Mouse (Mus musculus): ENCODE results near the gene Gm33543.

Gm33543 gene

DNA sequence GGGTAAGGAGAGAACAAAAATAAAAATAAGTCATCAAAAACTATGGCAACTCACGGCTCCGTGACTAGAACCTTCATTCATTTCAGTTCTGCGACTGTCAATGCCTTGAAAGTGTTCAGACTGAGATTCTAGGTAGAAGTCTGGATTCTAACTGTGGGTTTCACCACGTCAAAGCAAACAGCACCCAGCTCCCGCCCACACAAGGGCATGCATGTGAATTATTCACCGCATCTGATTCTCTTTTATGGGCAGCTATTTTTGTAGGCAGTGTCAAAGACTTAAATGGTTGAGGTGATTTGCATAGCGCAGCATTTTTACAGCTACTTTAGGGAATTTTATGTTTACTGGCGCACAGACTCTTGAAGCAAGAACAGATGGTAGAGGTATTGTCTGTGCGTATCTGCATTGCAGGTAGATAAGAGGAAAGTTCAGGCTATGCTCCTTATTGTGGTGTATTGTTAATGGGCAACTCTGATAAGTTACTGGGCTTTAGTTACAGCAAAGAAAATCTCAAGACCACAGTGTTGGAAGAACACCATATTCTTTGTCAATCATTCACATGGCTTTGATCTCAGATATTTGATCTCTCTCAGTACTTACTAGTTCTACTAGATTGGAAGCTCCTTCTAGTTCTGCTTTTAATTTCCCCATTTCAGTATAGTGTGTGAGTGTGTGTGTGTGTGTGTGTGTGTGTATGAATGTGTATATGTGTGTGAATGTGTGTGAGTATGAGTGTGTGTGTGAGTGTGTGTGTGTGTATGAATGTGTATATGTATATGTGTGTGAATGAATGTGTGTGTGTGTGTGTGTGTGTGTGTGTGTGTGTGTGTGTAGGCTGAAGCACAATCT is at the start of gene Gm33543:
Gene Gm33543 (minus strand): TSS at position 142 of the 849 bp plus-strand sequence.
- in situ Hi-C loops (cut with MboI, MseI): no loop called here

DNA sequence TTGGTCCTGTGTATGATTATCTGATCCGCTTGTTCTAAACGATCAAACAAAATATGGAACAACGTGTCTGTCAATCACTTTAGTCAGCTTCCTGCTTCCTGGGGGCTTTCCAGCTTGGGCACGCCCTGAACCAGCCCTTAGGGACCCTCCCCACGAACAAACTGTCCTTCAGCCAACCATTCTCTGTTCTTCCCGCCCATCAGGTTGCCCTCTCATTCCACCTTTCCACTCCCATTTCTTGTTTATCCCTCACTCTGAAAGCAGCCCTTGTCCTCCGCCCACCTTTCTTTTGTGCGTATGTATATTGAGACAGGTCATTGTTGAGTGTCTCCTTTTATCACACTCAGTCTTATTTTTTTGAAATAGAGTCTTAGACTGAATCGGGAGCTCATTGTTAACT is 49.4 kb upstream of the Gm33543 start:
- in situ Hi-C loops (cut with MboI, MseI): loop anchor here in 1 of 2 experiments (5.0 kb wide), 1 partner anchor 190 kb away; no protein-coding TSS in a partner anchor

DNA sequence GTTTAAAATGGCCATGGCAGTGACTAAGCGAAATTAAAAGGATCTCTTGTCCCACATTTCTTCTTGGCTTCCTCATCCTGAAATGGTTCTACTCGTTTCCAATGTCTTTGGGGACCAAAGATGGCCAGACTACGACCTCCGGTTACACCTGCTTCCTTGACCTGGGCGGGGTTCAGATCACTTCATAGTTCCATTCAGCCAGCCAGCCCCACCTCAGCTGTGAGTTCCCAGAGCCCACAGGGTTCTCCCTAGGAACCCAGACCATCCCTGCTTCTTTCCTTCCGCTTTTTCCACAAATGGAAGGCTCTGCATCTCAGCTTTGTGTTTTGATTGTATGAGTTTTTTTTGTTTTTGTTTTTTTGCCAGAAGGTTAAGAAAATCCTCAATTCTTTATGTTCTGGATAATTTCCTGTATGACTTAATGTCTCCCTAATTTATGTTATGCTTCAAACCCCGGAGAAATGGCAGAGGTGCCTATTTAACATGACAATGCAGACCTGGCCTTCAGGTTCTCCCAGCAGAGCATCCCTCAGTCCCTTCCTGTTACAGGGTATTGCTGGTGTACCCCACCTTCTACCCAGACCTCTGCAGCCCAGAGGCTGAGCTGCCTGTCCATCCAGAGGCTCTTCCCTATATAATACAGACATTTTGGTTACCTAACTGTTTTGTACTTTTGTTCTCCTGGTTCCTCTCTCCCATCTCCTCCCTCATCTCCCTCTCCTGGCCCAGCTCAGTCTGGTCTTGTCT is 48.7 kb upstream of the Gm33543 start:
- in situ Hi-C loops (cut with MboI, MseI): loop anchor here in 1 of 2 experiments (5.0 kb wide), 1 partner anchor 191 kb away; no protein-coding TSS in a partner anchor

DNA sequence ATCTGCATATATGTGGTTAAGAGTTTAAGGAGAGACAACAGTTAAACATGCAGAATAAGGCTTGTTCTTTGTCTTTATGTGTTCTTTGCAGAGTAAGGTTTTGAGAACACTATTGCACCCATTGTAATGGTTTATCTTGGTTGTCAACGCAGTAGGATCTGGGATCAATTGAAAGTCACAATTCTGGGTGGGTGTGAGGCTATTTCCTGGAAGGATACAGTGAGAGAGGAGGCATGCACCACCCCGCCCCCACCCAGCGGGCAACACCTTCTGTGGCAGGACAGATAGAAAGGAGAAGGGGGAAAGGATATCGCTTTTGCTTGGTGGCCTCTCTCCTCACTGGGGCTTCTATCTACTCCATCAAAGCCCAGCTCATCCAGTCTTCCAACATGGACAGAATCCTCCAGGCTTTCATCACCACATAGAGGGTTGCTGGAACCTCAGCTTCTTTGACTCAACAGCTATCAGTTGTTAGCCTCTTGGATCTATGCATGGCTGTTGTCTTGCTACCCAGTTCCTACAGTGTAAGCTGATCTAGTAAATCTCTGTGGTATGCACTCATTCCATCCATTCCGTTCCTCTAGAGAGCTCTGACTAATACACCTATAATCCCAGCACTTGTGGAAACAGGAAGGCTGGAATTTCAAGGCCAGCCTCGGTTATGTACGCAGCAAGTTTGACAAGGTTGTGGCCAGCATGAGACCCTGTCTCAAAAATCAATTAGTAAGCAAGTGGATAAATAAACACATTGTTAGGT is 41.2 kb upstream of the Gm33543 start:
- in situ Hi-C loops (cut with MboI, MseI): loop anchor here in 1 of 2 experiments (10.0 kb wide), 1 partner anchor 291 kb away; no protein-coding TSS in a partner anchor

DNA sequence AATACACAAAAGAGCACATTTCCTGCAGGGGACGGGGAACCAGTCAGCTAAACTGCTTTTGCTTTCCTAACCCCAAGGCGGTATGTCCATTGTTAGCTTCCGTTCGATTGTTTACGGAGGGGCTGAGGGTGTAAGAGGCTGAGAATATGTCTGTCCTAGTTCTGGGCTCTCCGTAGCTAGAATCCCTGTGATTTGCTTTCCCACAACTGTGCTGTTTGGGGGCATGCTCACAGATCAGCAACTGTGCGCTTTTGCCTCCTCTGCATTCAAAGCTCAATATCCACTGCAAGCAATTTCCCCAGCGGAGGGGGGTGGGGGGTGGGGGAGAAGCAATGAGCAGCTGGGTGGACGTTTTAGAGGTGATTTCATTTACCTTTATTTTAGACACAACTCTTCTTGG is 39.3 kb upstream of the Gm33543 start:
- in situ Hi-C loops (cut with MboI, MseI): loop anchor here in 1 of 2 experiments (10.0 kb wide), 1 partner anchor 293 kb away; no protein-coding TSS in a partner anchor

DNA sequence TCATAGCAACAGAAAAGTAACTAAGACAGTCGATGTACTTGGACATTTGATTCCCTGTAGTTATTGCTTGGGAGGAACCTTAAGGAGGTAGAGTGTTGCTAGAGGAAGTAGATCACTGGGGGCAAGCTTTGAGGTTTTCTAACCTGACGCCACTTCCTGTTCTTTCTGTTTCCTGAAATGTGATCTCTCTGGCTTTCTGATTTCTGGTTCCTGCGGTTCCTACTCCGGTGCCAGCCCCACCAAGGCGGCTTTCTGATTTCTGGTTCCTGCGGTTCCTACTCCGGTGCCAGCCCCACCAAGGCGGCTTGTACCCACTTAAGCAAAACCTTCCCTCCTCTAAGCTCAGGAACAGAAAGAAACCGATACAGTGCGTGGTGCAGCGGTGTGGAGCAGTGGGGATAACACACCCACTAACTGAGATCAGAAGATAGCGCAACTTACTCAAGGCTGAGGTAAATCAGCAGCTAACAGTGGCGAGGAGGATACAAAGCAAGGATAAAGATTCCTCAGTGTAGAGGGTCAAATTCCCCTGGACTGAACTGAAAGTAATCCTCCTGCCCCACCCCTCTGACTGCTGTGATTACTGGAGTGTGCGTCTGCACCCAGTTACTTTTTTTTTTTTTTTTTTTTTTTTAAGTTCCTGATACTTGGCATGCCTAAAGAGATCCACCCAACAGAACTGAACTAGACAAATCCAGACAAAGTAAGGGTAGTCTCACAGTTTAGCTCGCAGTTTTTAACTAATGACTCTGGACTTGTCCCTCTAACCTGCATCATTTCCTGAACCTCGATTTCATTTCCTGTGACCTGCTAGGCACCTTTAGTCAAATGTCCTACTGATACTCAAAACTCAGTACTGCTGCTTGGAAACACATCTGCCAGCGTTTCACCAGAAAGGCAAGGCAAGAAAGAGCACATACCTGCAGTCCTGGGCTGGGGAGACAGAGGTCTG is 37.5 kb upstream of the Gm33543 start:
- in situ Hi-C loops (cut with MboI, MseI): loop anchor here in 1 of 2 experiments (10.0 kb wide), 1 partner anchor 295 kb away; no protein-coding TSS in a partner anchor

DNA sequence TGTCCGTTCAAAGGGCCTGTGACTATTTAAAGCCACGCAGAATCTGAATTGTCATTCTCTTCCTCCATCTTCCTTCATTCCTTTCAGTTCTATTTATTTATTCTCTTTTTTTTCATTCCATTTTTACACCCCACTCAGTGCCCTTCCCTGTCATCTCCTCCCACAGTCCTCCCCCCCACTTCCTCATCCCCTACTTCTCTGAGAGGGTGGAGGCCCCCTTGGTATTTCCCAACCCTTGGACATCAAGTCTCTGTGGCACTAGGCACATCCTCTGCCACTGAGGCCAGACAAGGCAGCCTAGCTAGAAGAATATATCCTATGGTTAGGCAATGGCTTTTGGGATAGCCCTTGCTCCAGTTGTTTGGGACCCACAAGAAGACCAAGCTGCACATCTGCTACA is 28.1 kb upstream of the Gm33543 start:
- in situ Hi-C loops (cut with MboI, MseI): no loop called here

DNA sequence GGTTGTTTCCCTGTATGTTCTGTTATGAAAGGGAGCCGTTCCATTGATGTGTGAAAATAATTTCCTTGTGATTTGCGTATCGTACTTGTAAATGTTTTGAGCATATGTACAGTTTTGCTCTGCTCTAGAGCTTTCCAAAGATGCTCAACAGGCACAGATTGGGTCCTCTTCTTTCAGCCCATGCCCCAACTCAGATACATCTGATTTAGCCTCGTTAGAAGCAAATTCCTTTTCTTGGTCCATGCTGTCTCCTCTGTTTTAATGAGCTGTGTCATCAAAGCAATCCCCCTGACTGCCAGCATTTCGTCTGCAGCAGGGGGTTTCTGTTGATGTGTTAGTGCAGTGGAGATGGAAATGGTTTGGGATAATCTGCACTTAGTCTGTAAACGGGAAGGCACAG is 25.6 kb upstream of the Gm33543 start:
- in situ Hi-C loops (cut with MboI, MseI): no loop called here

DNA sequence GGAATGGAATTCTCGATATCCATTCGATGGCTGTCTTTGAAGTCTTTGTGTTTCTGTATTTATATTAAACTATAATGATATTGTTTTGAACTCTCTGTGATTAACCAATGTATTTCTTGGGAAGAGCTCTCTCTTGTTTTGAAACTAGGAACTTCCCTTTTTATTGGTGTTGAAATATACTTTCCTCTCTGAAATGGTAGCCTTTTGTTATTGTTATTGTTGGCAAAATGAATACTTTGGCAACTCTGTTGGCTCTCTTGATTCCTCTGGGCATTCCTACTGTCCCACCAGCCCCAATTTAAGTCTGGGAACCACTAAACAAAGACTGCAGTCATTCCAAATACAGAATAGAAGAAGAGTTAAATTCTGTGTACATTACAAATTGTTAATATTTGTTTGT is 24.9 kb upstream of the Gm33543 start:
- in situ Hi-C loops (cut with MboI, MseI): no loop called here

DNA sequence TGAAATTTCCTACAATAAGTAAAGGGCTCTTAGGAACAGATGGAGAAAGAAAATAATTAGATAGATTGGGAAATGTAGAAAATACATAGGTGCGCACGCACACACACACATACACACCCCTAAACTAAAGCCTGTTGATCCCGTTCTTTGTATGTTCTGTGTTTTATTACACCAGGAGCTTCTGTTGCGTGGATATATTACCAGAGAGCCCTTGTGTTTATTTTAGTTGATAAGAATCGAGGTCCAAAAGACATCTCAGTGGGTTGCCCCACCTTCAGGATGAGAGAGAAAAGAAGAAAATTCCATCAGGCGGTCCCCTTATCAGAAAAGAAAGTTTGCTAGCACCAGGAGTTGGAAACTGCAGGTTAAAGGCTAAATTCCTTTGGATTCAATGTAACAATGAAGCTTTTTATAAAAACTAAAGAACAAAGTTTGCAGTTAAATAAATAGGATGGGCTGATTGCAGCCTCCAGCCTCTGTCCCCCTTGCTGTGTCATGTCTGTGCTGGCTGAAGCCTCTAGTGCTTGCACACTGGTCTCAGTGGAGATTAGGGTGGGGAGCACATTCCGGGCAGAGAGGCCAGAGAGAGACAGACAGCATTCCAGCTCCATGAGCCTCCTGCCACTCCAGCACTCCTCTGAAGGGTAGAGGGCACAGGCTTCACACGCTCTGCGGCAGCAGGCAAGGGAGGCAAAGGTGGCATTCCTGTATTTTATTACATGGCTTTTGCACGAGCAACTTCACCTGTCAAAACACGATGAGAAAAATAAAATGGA is 21.8 kb upstream of the Gm33543 start:
- in situ Hi-C loops (cut with MboI, MseI): loop anchor here in 1 of 2 experiments (5.0 kb wide), 1 partner anchor 312 kb away; no protein-coding TSS in a partner anchor

DNA sequence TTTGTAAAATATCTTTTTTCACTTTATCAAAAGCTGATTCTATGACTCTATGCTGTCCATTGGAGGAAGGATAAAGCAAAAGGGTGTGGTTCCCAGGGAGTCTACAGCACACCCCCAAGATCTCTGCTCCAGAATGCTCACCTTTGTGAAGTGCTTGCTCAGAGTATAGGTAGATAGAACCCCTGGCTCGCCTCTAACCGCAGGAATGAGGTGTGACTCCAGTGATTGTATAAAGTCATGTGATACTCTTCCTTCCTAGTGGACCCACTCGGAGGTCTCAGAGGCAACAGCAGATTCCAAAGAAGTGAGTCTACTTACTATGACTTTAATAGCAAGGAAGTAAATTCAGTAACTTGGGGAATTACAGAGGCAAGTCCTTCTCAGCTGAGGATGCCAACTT is 19.9 kb upstream of the Gm33543 start:
- in situ Hi-C loops (cut with MboI, MseI): loop anchor here in 1 of 2 experiments (5.0 kb wide), 1 partner anchor 310 kb away; no protein-coding TSS in a partner anchor

DNA sequence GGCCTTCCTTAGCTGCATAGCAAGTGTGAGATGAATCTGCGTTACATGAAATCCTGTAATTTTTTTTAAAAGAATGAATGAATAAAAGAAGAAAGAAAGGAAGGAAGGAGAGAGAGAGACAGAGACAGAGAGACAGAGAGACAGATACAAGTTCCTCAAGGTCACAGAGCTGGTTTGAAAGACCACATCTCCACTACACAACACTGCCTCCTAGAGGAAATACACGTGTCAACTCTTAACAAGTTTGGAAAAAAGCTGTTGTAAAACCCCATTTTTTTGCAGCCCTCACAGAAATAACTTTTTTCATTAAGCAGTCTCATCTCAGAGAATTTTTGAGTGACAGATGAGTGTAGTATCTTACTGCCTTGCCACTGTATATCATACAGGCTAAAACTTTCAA is 15.4 kb upstream of the Gm33543 start:
- in situ Hi-C loops (cut with MboI, MseI): loop anchor here in 1 of 2 experiments (5.0 kb wide), 1 partner anchor 306 kb away; no protein-coding TSS in a partner anchor

DNA sequence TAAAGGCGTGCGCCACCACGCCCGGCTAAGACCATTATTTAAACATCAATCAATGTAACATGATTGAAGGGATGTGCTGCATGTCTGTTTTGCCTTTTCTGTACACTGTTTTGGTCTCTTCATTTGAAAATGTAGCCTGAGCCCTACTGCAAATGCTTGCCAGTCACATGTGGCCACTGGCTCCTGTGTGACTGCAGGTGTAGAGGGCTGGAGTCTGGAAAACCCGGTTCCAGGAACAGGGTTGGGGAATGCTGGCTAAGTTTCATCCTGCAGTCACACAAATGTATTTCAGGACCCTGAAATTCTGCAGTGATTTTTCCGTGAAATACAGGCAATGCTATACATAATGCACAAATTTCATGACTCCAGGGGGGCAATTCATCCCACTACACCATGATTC is 12.7 kb upstream of the Gm33543 start:
- in situ Hi-C loops (cut with MboI, MseI): loop anchor here in 1 of 2 experiments (5.0 kb wide), 1 partner anchor 303 kb away; no protein-coding TSS in a partner anchor

DNA sequence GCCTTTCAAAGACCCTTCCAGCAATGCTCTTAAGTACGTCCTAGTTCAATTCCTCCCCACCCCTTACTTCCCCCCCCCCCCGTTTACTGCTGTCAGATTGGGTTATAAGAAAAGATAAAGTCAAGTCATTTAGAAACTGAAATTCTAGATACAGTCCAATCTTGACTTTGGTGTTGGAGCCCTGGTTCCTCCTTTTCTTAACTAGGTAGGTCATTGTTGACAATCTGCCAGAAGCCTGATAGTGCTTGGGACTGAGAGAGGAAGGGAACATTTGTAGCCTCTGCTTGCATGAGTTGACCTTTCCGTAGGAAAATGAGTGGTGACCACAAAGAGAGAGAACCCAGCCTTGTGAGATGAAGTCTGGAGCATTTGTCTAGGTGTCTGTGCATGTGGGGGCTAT is 7.8 kb upstream of the Gm33543 start:
- in situ Hi-C loops (cut with MboI, MseI): no loop called here

DNA sequence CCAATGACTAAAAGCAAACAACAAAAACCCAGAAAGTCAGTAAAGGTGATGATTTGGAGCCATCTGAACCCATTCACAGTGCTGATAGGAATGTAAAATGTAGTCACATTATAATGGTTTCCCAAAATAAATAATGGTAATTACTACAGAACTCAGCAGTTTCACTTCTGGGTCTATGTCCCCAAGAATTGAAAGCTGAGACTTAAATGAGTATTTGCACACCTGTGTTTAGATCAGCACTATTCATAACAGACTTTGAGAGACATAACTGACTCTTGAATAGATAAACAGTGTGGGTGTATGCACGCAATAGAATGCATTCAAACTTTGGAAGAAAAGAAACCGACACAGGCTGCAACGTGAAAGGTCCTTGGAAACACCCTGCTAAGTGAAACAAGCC is 4.0 kb upstream of the Gm33543 start:
- in situ Hi-C loops (cut with MboI, MseI): no loop called here

DNA sequence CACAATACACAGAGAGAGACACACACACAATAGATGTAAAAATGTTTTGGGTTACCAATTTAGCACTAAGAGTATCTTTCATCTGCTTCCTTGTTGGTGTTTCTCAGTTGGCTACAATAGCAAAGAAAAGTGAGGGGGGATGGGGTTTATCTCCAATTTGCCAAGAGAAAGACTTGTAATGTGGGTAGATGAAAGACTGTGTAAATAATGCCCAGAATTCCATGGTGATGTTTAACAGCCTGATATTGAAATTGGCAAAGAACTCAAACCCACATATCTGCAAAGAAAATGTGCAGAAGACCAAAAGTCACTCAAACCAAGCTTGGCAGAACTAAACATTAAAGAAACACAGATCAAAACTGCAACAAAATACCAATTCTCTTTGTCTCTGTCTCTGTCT is 3.6 kb upstream of the Gm33543 start:
- in situ Hi-C loops (cut with MboI, MseI): no loop called here

DNA sequence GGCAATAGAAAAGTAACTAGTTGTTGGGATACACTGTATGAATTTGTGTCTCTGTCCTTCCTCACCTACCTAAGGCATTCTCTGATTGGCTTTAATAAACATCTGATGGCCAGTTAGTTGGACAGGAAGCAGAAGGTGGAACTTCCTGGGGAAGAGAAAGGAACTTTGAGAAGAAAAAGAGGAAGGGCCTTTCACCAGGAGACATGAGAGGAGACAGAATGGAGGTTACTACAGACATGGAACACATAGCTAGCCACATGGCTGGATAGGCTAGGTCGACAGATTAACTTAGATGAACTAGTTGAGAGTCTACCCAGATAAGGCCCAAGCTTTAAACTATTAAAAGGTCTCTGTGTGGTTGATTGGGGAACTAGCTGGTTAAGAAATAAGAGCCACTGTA is 1.1 kb upstream of the Gm33543 start:
- in situ Hi-C loops (cut with MboI, MseI): no loop called here

DNA sequence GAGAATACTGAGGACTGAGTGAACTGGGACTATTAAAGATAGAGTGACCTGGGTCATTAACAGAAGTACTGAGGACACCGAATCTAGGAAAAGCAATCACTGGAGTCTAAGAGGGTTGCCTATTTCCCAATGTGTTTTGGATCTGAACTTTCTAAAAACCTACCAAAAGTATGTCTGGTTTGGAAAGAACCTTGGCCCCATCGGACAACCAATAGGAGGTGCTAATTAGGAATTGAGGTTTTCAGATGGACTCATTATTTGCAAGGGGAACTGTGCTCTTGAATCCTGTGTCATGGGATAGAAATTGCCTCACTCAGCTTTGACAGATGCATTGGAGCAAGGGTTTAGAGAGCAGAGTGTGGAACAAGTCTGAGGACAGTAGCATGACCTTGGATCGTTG is 1.5 kb downstream of the Gm33543 start:
- in situ Hi-C loops (cut with MboI, MseI): no loop called here

DNA sequence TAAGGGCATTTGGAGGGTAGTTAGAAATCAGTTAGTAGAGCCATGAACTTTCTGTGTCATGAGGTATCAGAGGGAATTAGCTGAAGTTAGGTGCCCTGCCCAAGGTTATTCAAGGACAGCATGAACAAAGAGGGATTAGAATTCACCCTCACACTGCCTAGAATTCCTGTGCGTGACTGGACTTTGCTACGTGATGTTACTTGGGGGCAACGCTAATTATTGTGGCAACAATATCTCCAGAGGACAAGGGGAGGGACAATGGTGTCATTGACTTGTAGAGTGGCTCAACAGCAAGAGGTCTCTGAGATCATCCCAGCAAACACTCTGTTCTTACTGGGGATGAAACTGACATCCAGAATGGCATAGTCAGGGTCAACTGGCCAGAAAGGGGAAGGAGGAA is 2.9 kb downstream of the Gm33543 start:
- in situ Hi-C loops (cut with MboI, MseI): no loop called here

Measured in T-helper 17 cell (primary cell).